Mouse (Mus musculus): ENCODE measurements around the gene Gm17428. TPM values are rescaled to one million over a fixed set of nuclear protein-coding genes. Genes with fewer than 3 reads are reported as not detected.
"Not testable (repeated sequence)": the region's sequence is repeated elsewhere in the genome, so short reads cannot be mapped to it uniquely, and the experiment has no call there.

The Gm17428 gene
- polyA plus RNA-seq, 1 experiment from 2014 or later, result not detected

DNA sequence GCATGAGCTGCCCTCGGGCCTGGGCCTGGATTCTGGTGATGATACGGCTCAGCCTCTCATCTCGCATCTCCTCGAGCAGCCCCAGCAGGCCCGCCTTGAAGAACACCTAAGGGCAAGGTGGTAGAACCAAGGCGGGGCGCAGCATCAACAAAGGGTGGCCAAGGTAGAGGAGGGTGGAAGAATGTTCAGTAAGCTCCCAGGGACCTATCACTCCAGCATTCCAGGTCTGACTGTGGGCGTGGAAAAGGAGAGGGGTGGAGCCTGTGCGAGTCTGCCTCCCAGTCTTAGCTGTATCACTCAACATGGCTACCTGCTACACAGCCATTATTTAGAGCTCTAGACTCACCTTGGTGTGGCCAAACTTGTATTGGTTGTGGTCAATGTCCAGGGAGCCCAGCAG, 20.2 kb upstream of the Gm17428 start:
- Histone ChIP-seq H3K9me3 (ENCODE audit: control insufficient read depth, low read length) (no peaks in the 10 kb centered on the region), H3K9ac (ENCODE audit: low read length) (no peak overlapping the region)
- 86% methylated on average over 9 of the region's 9 CpGs for WGBS

DNA sequence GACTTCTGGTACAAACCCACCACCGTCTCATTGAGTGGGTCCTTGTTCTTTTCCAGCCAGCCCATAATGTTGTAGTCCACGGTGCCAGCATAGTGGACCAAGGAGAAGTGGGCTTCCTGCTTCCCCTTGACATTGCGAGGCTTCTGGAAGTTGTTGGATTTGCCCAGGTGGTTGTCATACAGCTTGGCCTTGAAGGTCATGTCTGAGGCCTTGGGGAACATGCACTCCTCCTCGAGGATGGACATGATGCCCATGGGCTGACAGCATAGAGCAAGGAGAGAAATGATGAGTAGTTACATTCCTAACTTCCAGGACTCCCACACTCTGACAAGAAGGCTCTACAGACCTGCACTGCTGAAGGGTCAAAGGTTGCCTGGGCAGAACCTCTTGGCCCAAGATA, 18.2 kb upstream of the Gm17428 start:
- Histone ChIP-seq H3K4me3 (ENCODE audit: low read depth, low read length) (no peak overlapping the region), H3K4me1 (ENCODE audit: control insufficient read depth, insufficient read depth, low read length) (no peaks in the 10 kb centered on the region), H3K4me2 (ENCODE audit: low read depth, severe bottlenecking) (no peak overlapping the region), H3K36me3 (ENCODE audit: control insufficient read depth, insufficient read depth, low read length) (no peaks in the 10 kb centered on the region), H3K27me3 (ENCODE audit: control insufficient read depth, insufficient read depth, low read length) (no peaks in the 10 kb centered on the region), H3K9ac (ENCODE audit: low read length) (no peak overlapping the region), H3K27ac (replicated peaks; ENCODE audit: low read depth, low read length) (no peak overlapping the region), H3K9me3 (ENCODE audit: control insufficient read depth, low read length) (no peaks in the 10 kb centered on the region)
- DNase-seq (ENCODE audit: low spot score), result no peak
- no peak for ATAC-seq (ENCODE audit: insufficient number of reproducible peaks, low FRiP score, low TSS enrichment, low read depth)
- 79% methylated on average over 4 of the region's 4 CpGs for WGBS

More for the DNA sequence above, 20.2 kb upstream of the Gm17428 start:
- Histone ChIP-seq H3K4me3 (ENCODE audit: low read depth, low read length) (no peak overlapping the region), H3K27ac (replicated peaks; ENCODE audit: low read depth, low read length) (no peak overlapping the region), H3K36me3 (ENCODE audit: control insufficient read depth, insufficient read depth, low read length) (no peaks in the 10 kb centered on the region), H3K4me1 (ENCODE audit: control insufficient read depth, insufficient read depth, low read length) (no peaks in the 10 kb centered on the region), H3K4me2 (ENCODE audit: low read depth, severe bottlenecking) (no peak overlapping the region), H3K27me3 (ENCODE audit: control insufficient read depth, insufficient read depth, low read length) (peaks cover 2% of the 10 kb centered on the region; the same call in 1 of the 2 replicates)
- DNase-seq (ENCODE audit: low spot score), result no peak
- no peak for ATAC-seq (ENCODE audit: insufficient number of reproducible peaks, low FRiP score, low TSS enrichment, low read depth)

DNA sequence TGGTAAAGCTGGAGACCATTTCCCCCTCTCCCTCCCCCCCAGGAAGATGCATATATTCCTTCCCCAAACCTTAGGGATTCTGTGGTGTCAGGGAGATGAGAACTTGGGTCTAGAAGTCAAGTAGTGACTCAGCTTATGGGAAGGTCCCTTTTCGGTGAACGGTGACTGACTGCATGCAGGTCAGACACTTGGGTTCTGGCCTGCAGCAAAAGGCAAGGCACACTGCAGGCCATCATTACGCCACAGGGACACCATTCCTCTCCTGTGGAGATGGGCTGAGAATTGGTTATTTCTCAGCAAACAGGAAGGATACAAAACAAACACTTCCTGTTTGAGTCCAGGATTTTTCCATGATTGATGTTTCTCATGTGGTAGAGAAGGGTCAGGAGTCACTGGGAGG, 17.5 kb upstream of the Gm17428 start:
- H3K4me3 ChIP-seq (ENCODE audit: low read depth, low read length), result no peak overlapping the region
- no peak overlapping the region for H3K9ac ChIP-seq (ENCODE audit: low read length)
- H3K36me3 ChIP-seq (ENCODE audit: control insufficient read depth, insufficient read depth, low read length), result no peaks in the 10 kb centered on the region
- no peaks in the 10 kb centered on the region for H3K9me3 ChIP-seq (ENCODE audit: control insufficient read depth, low read length)
- H3K4me1 ChIP-seq (ENCODE audit: control insufficient read depth, insufficient read depth, low read length), result no peaks in the 10 kb centered on the region
- H3K27me3 ChIP-seq (ENCODE audit: control insufficient read depth, insufficient read depth, low read length), result no peaks in the 10 kb centered on the region
- no peak overlapping the region for H3K4me2 ChIP-seq (ENCODE audit: low read depth, severe bottlenecking)
- H3K27ac ChIP-seq (replicated peaks; ENCODE audit: low read depth, low read length), result no peak overlapping the region
- WGBS, result 84% methylated on average over 3 of the region's 3 CpGs
- DNase-seq (ENCODE audit: low spot score), result no peak
- ATAC-seq (ENCODE audit: insufficient number of reproducible peaks, low FRiP score, low TSS enrichment, low read depth), result no peak

DNA sequence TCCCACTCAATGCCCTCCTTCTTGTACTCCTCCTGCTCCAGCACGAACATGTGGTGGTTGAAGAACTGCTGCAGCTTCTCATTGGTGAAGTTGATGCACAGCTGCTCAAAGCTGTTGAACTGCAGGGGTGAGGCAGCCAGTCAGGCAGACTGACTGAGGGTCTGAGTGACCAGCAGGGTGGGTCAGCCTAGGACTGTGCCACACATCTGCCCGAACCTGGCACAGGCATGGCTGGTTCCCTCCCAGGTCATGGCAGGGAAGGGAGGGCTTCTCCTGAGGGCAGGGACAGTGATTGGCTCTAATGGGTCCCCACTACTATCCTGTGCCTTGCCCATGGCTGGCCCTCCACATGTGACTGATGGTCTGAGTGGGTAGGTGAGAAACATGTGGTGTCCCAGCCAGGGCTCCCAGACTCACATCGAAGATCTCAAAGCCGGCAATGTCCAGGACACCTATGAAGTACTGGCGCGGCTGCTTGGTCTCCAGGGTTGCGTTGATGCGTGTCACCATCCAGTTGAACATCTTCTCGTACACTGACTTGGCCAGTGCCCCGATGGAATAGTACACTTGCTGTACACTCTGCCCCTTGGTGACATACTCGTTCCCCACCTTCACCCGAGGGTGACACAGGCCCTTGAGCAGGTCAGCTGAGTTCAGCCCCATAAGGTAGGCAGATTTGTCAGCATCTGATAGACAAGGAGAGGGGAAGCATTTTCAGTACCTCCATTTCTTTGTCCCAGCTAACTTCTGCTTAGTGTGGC, 16.7 kb upstream of the Gm17428 start:
- ATAC-seq (ENCODE audit: insufficient number of reproducible peaks, low FRiP score, low TSS enrichment, low read depth); H3K27ac ChIP-seq (replicated peaks; ENCODE audit: low read depth, low read length); H3K9ac ChIP-seq (ENCODE audit: low read length); H3K9me3 ChIP-seq (ENCODE audit: control insufficient read depth, low read length); H3K4me2 ChIP-seq (ENCODE audit: low read depth, severe bottlenecking); H3K4me1 ChIP-seq (ENCODE audit: control insufficient read depth, insufficient read depth, low read length); DNase-seq (ENCODE audit: low spot score); H3K4me3 ChIP-seq (ENCODE audit: low read depth, low read length); H3K36me3 ChIP-seq (ENCODE audit: control insufficient read depth, insufficient read depth, low read length); H3K27me3 ChIP-seq (ENCODE audit: control insufficient read depth, insufficient read depth, low read length): not testable (repeated sequence)
- 90% methylated on average over 12 of the region's 12 CpGs for WGBS

DNA sequence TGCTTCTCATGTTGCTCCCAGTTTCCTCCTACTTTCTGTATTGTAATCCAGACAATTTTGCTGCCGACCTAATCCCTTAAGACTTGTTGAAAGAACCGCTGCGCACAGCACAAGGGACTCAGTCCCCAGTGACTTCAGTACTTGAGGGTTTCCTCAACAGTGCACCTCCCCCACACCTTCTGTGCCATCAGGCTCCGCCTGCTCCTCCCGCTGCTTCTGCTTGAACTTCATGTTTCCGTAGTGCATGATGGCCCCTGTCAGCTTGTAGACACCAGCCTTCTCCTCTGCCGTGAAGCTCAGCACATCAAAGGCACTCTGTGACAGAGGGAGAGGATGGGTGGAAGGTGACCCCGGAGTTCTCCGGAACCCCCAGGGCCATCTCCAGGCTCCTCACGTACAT, 16.0 kb upstream of the Gm17428 start:
- no peak overlapping the region for H3K4me2 ChIP-seq (ENCODE audit: low read depth, severe bottlenecking)
- H3K4me1 ChIP-seq (ENCODE audit: control insufficient read depth, insufficient read depth, low read length), result no peaks in the 10 kb centered on the region
- H3K9me3 ChIP-seq (ENCODE audit: control insufficient read depth, low read length), result no peaks in the 10 kb centered on the region
- ATAC-seq (ENCODE audit: insufficient number of reproducible peaks, low FRiP score, low TSS enrichment, low read depth) (no peak), DNase-seq (ENCODE audit: low spot score) (no peak)
- WGBS, result 70% methylated on average over 10 of the region's 10 CpGs
- no peak overlapping the region for H3K9ac ChIP-seq (ENCODE audit: low read length)
- no peak overlapping the region for H3K4me3 ChIP-seq (ENCODE audit: low read depth, low read length)
- no peak overlapping the region for H3K27ac ChIP-seq (replicated peaks; ENCODE audit: low read depth, low read length)
- no peaks in the 10 kb centered on the region for H3K27me3 ChIP-seq (ENCODE audit: control insufficient read depth, insufficient read depth, low read length)
- H3K36me3 ChIP-seq (ENCODE audit: control insufficient read depth, insufficient read depth, low read length), result no peaks in the 10 kb centered on the region

DNA sequence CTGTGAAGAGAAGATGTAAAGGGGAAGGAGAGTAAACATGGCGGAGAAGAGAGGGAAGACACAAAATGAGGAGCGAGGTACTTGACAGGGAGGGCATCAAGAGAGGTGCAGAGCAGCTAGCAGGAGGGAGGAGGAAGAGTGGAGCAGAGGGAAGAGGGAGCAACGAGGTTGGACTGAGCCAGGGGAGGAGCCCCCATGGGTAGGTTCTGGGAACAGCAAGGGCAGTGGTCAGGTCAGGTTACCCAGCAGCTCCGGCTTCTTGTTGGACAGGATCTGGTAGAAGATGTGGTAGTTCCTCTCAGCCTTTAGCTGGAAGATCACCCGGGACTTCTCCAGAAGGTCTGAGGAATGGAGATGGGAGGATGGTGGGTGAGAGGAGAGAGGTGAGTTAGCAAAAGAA, 15.2 kb upstream of the Gm17428 start:
- H3K4me1 ChIP-seq (ENCODE audit: control insufficient read depth, insufficient read depth, low read length), result no peaks in the 10 kb centered on the region
- ATAC-seq (ENCODE audit: insufficient number of reproducible peaks, low FRiP score, low TSS enrichment, low read depth) (no peak), DNase-seq (ENCODE audit: low spot score) (no peak)
- no peaks in the 10 kb centered on the region for H3K9me3 ChIP-seq (ENCODE audit: control insufficient read depth, low read length)
- no peaks in the 10 kb centered on the region for H3K36me3 ChIP-seq (ENCODE audit: control insufficient read depth, insufficient read depth, low read length)
- 76% methylated on average over 5 of the region's 5 CpGs for WGBS
- no peak overlapping the region for H3K4me2 ChIP-seq (ENCODE audit: low read depth, severe bottlenecking)
- no peak overlapping the region for H3K27ac ChIP-seq (replicated peaks; ENCODE audit: low read depth, low read length)
- H3K4me3 ChIP-seq (ENCODE audit: low read depth, low read length), result no peak overlapping the region
- H3K27me3 ChIP-seq (ENCODE audit: control insufficient read depth, insufficient read depth, low read length), result no peaks in the 10 kb centered on the region
- H3K9ac ChIP-seq (ENCODE audit: low read length), result no peak overlapping the region

DNA sequence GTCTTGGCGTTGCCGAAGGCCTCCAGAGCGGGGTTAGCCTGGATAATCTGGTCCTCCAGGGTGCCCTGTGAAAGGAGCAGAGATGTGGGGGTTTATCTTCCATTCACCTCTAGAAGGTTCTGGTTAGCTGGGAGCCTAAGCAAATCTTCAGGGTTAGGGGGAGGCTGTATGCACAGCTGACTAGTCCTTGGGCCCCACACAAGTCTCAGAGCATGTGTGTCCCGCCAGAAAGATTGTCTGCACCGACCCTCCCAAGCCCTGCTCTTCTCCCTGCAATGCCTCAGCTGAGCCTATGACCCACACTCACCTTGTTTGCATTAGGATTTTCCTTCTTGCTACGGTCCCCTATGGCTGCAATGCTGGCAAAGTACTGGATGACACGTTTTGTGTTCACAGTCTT, 14.0 kb upstream of the Gm17428 start:
- no peak for ATAC-seq (ENCODE audit: insufficient number of reproducible peaks, low FRiP score, low TSS enrichment, low read depth)
- no peaks in the 10 kb centered on the region for H3K27me3 ChIP-seq (ENCODE audit: control insufficient read depth, insufficient read depth, low read length)
- WGBS, result 92% methylated on average over 7 of the region's 7 CpGs
- no peaks in the 10 kb centered on the region for H3K36me3 ChIP-seq (ENCODE audit: control insufficient read depth, insufficient read depth, low read length)
- H3K4me1 ChIP-seq (ENCODE audit: control insufficient read depth, insufficient read depth, low read length), result peaks cover 3% of the 10 kb centered on the region; the same call in 1 of the 2 replicates
- DNase-seq (ENCODE audit: low spot score), result no peak
- no peaks in the 10 kb centered on the region for H3K9me3 ChIP-seq (ENCODE audit: control insufficient read depth, low read length)
- H3K4me2 ChIP-seq (ENCODE audit: low read depth, severe bottlenecking), result no peak overlapping the region
- H3K4me3 ChIP-seq (ENCODE audit: low read depth, low read length), result no peak overlapping the region
- H3K9ac ChIP-seq (ENCODE audit: low read length), result no peak overlapping the region
- H3K27ac ChIP-seq (replicated peaks; ENCODE audit: low read depth, low read length), result no peak overlapping the region

DNA sequence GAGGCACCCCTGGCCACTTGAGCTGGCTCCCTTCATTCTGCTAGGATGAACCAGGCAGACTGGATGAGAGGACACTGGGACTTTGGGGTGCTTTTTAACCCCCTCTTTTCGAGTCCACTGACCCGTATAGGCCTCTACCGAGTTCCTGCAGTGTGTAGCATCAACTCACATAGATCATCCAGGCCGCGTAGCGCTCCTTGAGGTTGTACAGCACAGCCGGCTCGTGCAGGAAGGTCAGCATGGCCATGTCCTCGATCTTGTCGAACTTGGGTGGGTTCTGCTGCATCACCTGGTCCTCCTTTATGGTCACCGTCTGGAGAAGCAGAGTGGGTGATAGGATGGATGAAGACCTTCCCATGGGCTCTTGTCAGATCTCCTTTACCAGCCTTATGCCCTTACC, 13.0 kb upstream of the Gm17428 start:
- Histone ChIP-seq H3K9ac (ENCODE audit: low read length) (no peak overlapping the region), H3K36me3 (ENCODE audit: control insufficient read depth, insufficient read depth, low read length) (no peaks in the 10 kb centered on the region), H3K4me1 (ENCODE audit: control insufficient read depth, insufficient read depth, low read length) (peaks cover 3% of the 10 kb centered on the region; the same call in 1 of the 2 replicates), H3K4me2 (ENCODE audit: low read depth, severe bottlenecking) (no peak overlapping the region), H3K27me3 (ENCODE audit: control insufficient read depth, insufficient read depth, low read length) (no peaks in the 10 kb centered on the region), H3K4me3 (ENCODE audit: low read depth, low read length) (no peak overlapping the region), H3K9me3 (ENCODE audit: control insufficient read depth, low read length) (no peaks in the 10 kb centered on the region), H3K27ac (replicated peaks; ENCODE audit: low read depth, low read length) (no peak overlapping the region)
- 92% methylated on average over 11 of the region's 11 CpGs for WGBS
- DNase-seq (ENCODE audit: low spot score) (no peak), ATAC-seq (ENCODE audit: insufficient number of reproducible peaks, low FRiP score, low TSS enrichment, low read depth) (no peak)

DNA sequence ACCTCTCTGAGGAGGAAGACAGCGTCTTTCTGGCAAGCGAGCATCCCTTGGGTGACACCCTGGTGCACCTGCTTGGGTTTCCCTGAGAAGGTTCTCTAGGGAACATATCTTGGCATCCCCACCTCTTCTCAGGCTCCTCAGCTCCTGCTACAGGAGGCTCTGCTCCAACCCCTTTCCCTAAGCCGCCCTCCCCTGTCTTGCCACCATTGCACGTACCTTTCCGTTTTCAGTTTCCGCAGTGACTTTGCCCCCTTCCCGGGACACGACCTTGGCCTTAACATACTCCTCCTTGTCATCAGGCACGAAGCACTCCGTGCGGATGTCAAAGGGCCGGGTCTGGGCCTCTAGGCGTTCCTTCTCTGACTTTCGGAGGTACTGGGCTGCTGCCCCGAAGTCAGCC, 11.7 kb upstream of the Gm17428 start:
- Histone ChIP-seq H3K27ac (replicated peaks; ENCODE audit: low read depth, low read length) (no peak overlapping the region), H3K27me3 (ENCODE audit: control insufficient read depth, insufficient read depth, low read length) (no peaks in the 10 kb centered on the region), H3K9me3 (ENCODE audit: control insufficient read depth, low read length) (no peaks in the 10 kb centered on the region), H3K36me3 (ENCODE audit: control insufficient read depth, insufficient read depth, low read length) (no peaks in the 10 kb centered on the region), H3K9ac (ENCODE audit: low read length) (no peak overlapping the region), H3K4me1 (ENCODE audit: control insufficient read depth, insufficient read depth, low read length) (peaks cover 3% of the 10 kb centered on the region; the same call in 1 of the 2 replicates), H3K4me3 (ENCODE audit: low read depth, low read length) (no peak overlapping the region), H3K4me2 (ENCODE audit: low read depth, severe bottlenecking) (no peak overlapping the region)
- ATAC-seq (ENCODE audit: insufficient number of reproducible peaks, low FRiP score, low TSS enrichment, low read depth) (no peak), DNase-seq (ENCODE audit: low spot score) (no peak)
- WGBS, result 77% methylated on average over 15 of the region's 15 CpGs

Data from limb, embryonic 11.5 days (tissue).